Mouse (Mus musculus) gastrocnemius, adult 18-20 months (tissue): Measurements from ENCODE around the gene Coro2a. TPM values are rescaled to one million over a fixed set of nuclear protein-coding genes. Genes with fewer than 3 reads are reported as not detected.

Experiments
- total RNA-seq, 2 experiments: library from RNA; stranded (reverse); gene quantifications; 2 replicates each; pipeline ENCODE4 v1.2.3; 2021

Coro2a gene
- total RNA-seq, 2 experiments from 2014 or later: 0.11 to 0.26 TPM

Other genes with a start within 250 kb of the Coro2a start
- 1 to 10 TPM; 2.6 to 3.1 TPM for gene Trmo, start 212.8 kb downstream of the Coro2a start, total RNA-seq
- gene Hemgn, start 188.7 kb downstream of the Coro2a start, total RNA-seq: not detected
- 10 to 100 TPM; 63.2 to 66.2 TPM for gene Anp32b, start 151.3 kb downstream of the Coro2a start, total RNA-seq
- 10 to 100 TPM; 17.6 to 19.9 TPM for gene Nans, start 113.0 kb downstream of the Coro2a start, total RNA-seq
- gene Trim14, start 66.1 kb downstream of the Coro2a start, total RNA-seq: under 1 TPM; 0.50 to 0.76 TPM
- under 1 TPM; 0.39 to 0.83 TPM for gene Tbc1d2, start 48.0 kb upstream of the Coro2a start, total RNA-seq